Mouse (Mus musculus) lung, embryonic 14.5 days (tissue): ENCODE data around the gene Olfr381. TPM values are rescaled to one million over a fixed set of nuclear protein-coding genes. Genes with fewer than 3 reads are reported as not detected.
"Not testable (repeated sequence)": the region's sequence is repeated elsewhere in the genome, so short reads cannot be mapped to it uniquely, and the experiment has no call there.

Experiments used
- ATAC-seq: fragments of 200-750 bp; cut with Nextera tagmentation; 2 replicates; pipeline ENCODE4 v1.8.0; 2017; ENCODE audit warnings: mild to moderate bottlenecking, moderate TSS enrichment, moderate library complexity; ENCODE audit not compliant: insufficient read depth
- DNase-seq: peaks from one replicate; pipeline ENCODE4 v3.0.0-alpha.2; 2015
- H3K27ac ChIP-seq: fragments of 300-500 bp; sonication (generic); 2 replicates; pipeline ENCODE4 v1.5.1; 2014; ENCODE audit warnings: low read depth, mild to moderate bottlenecking, moderate library complexity
- H3K27me3 ChIP-seq: fragments of 300-500 bp; sonication (generic); 2 replicates; pipeline ENCODE4 v1.6.1; 2014; ENCODE audit warnings: low read length, control low read depth; ENCODE audit not compliant: insufficient read depth
- H3K36me3 ChIP-seq: fragments of 300-500 bp; sonication (generic); 2 replicates; pipeline ENCODE4 v1.6.1; 2014; ENCODE audit warnings: control low read depth; ENCODE audit not compliant: insufficient read depth
- H3K4me1 ChIP-seq: fragments of 300-500 bp; sonication (generic); 2 replicates; pipeline ENCODE4 v1.6.1; 2014; ENCODE audit warnings: antibody characterized with exemption, control low read depth; ENCODE audit not compliant: insufficient read depth
- H3K4me2 ChIP-seq: fragments of 300-500 bp; sonication (generic); 2 replicates; pipeline ENCODE4 v1.6.1; 2014; ENCODE audit warnings: mild to moderate bottlenecking
- H3K4me3 ChIP-seq: fragments of 300-500 bp; sonication (generic); 2 replicates; pipeline ENCODE4 v1.5.1; 2014; ENCODE audit warnings: low read depth, low read length
- H3K9ac ChIP-seq: fragments of 300-500 bp; sonication (generic); 2 replicates; pipeline ENCODE4 v1.6.1; 2014
- H3K9me3 ChIP-seq: fragments of 300-500 bp; sonication (generic); 2 replicates; pipeline ENCODE4 v1.6.1; 2016; ENCODE audit warnings: low read depth, low read length, control low read depth
- CTCF ChIP-seq: IDR thresholded peaks from 2 replicates; pipeline ENCODE4 v1.5.1; 2016; ENCODE audit warnings: antibody characterized with exemption, low read depth
- WGBS: fragments of 180-500 bp; shearing (Covaris S2); extraction: QIAGEN DNeasy Blood & Tissue Kit; methylation state at CpG from one replicate; pipeline ENCODE4 v1.1.7; 2014; 5-methylcytosine and 5-hydroxymethylcytosine counted together
- polyA plus RNA-seq: library from polyadenylated mRNA; unstranded; fragments of >200 nt; fragmentation: Nextera tagmentation; extraction: Ambion mirVana; gene quantifications from 2 replicates; pipeline ENCODE4 v1.2.1, GENCODE M21; 2014

Olfr381 gene
- not detected in 2 replicates for polyA plus RNA-seq

DNA sequence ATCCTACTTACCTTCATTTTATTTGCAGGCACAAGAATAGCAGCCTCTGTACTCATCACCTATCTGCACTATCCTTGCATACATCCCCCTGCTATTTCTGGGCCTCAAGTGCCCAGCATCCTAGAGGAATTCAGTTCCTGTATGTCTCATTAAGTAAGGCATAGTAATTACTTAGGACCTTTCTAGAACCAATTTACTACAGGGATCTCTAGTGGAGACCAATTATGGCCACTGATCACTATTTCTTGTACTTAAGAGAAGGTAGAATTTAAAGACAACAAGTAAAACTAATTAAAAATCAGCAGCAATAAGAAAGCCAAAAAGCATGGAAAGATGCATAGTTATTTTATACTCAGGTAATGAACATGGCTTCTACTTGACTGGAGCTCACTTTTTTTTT, at the start of gene Olfr381:
TSS of gene Olfr381 (minus strand) at position 101 of the 400 bp plus-strand sequence.
- Histone ChIP-seq H3K4me1 (no peaks in the 10 kb centered on the region), H3K27ac (no peak within 1 kb of the TSS), H3K4me3 (no peak within 1 kb of the TSS), H3K4me2 (no peak within 1 kb of the TSS), H3K9me3 (no peaks in the 10 kb centered on the region), H3K27me3 (no peaks in the 10 kb centered on the region), H3K36me3 (no peaks in the 10 kb centered on the region), H3K9ac (no peak within 1 kb of the TSS)
- DNase-seq: no peak
- no peak for ATAC-seq
- TF ChIP-seq CTCF: no peak

DNA sequence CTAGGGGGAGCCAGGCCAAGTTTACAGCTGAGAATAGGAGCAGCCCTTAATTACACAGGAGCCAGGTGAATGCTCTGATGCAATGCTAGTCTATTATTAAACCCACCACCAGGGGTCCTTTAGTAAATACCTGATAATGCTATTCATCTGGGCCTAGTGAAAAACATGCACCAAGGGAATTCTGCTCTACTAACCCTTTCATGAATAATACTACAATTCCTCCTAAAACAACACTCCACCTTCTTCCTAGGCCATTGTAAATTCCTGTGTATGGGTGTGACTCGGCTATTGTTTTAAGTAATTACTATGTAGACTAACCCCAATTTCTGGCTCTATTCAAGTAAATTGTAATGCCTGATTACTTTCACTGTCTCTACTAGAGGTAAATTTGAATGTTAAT, 37.6 kb upstream of the Olfr381 start:
- H3K9ac ChIP-seq, ATAC-seq, H3K27me3 ChIP-seq, H3K9me3 ChIP-seq, H3K36me3 ChIP-seq, H3K4me2 ChIP-seq, H3K4me1 ChIP-seq, H3K4me3 ChIP-seq, DNase-seq, H3K27ac ChIP-seq: not testable (repeated sequence)
- WGBS: 93% methylated on average over 1 of the region's 1 CpGs

DNA sequence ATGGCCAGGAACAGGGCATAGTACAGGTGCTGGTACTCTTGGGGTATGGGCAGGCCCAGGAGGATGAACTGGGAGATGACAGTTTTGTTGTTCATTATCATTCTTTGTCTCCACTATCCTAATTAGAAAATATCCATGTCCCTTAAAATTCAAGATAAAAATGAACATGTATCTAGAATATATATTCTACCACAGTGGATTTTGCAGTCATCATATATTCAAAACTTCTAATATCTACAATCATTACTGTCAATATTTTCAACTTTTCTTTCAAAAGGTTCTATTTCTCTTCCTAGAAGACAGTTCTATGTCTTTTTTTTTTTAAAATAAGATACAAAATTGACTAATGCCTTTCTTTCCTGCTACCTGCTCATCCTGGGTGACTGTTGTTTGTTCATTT, 25.7 kb upstream of the Olfr381 start, which contains the start of gene Olfr382:
TSS of gene Olfr382 (minus strand) at position 101 of the 400 bp plus-strand sequence.
- TF ChIP-seq CTCF: no peak
- H3K27me3 ChIP-seq: no peaks in the 10 kb centered on the region
- no peak within 1 kb of the TSS for H3K4me3 ChIP-seq
- no peaks in the 10 kb centered on the region for H3K36me3 ChIP-seq
- peaks cover 2% of the 10 kb centered on the region; the same call in 1 of the 2 replicates for H3K9me3 ChIP-seq
- DNase-seq (no peak), ATAC-seq (no peak)
- no peaks in the 10 kb centered on the region for H3K4me1 ChIP-seq
- no peak within 1 kb of the TSS for H3K9ac ChIP-seq
- no peak within 1 kb of the TSS for H3K27ac ChIP-seq
- H3K4me2 ChIP-seq: no peak within 1 kb of the TSS

DNA sequence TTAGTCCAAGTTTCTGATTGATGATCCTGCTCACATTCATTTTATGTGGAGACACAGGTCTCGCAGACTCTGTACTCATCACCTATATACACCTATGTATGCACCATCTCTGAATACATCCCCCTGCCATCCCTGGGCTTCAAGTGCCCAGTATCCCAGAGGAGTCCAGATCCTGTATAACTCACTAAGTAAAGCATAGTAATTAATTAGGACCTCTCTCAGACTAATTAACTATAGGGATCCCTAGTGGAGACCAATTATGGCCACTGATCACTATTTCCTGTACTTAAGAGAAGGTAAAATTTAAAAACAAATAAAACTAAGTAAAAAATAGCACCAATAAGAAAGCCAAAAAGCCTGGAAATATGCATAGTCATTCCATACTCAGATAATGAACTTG, 34.0 kb downstream of the Olfr381 start, which contains the start of gene Olfr380:
TSS of gene Olfr380 (minus strand) at position 101 of the 400 bp plus-strand sequence.
- no peaks in the 10 kb centered on the region for H3K9me3 ChIP-seq
- DNase-seq (no peak), ATAC-seq (no peak)
- WGBS: 82% methylated on average over 1 of the region's 1 CpGs
- H3K27me3 ChIP-seq: no peaks in the 10 kb centered on the region
- H3K4me1 ChIP-seq: no peaks in the 10 kb centered on the region
- no peak within 1 kb of the TSS for H3K9ac ChIP-seq
- H3K4me2 ChIP-seq: no peak within 1 kb of the TSS
- no peak for TF ChIP-seq CTCF
- H3K36me3 ChIP-seq: no peaks in the 10 kb centered on the region
- no peak within 1 kb of the TSS for H3K27ac ChIP-seq
- H3K4me3 ChIP-seq: no peak within 1 kb of the TSS

Other genes starting within 250 kb of the Olfr381 start
- 0.09 and 0.18 TPM in 2 replicates for gene Trpv3, start 224.2 kb downstream of the Olfr381 start, polyA plus RNA-seq
- 0.50 and 0.70 TPM in 2 replicates for gene Aspa, start 162.0 kb downstream of the Olfr381 start, polyA plus RNA-seq
- not detected in 2 replicates for gene Gm49340, start 161.9 kb downstream of the Olfr381 start, polyA plus RNA-seq
- not detected in 2 replicates for gene Spata22, start 161.9 kb downstream of the Olfr381 start, polyA plus RNA-seq
- gene Olfr20, start 140.8 kb downstream of the Olfr381 start, polyA plus RNA-seq: not detected in 2 replicates
- gene Olfr376, start 120.4 kb downstream of the Olfr381 start, polyA plus RNA-seq: not detected in 2 replicates
- not detected in 2 replicates for gene Olfr1, start 92.0 kb downstream of the Olfr381 start, polyA plus RNA-seq
- gene Olfr378, start 63.1 kb downstream of the Olfr381 start, polyA plus RNA-seq: not detected in 2 replicates
- gene Olfr380, start 34.1 kb downstream of the Olfr381 start, polyA plus RNA-seq: not detected in 2 replicates
- not detected in 2 replicates for gene Olfr382, start 25.6 kb upstream of the Olfr381 start, polyA plus RNA-seq
- not detected in 2 replicates for gene Olfr385, start 101.4 kb upstream of the Olfr381 start, polyA plus RNA-seq
- gene Olfr384, start 107.0 kb upstream of the Olfr381 start, polyA plus RNA-seq: not detected in 2 replicates
- gene Zfp735, start 197.2 kb upstream of the Olfr381 start, polyA plus RNA-seq: not detected in 2 replicates